Mouse (Mus musculus) liver, embryonic 15.5 days (tissue): ENCODE results near the gene Atf7. TPM values are rescaled to one million over a fixed set of nuclear protein-coding genes. Genes with fewer than 3 reads are reported as not detected.

Experiments
- ATAC-seq: fragments of 200-750 bp; cut with Nextera tagmentation; 2 replicates; pipeline ENCODE4 v1.8.0; 2017; ENCODE audit warnings: moderate number of reproducible peaks, mild to moderate bottlenecking, moderate library complexity; ENCODE audit not compliant: insufficient read depth
- H3K27ac ChIP-seq: fragments of 300-500 bp; sonication (generic); replicated peaks from 2 replicates; pipeline ENCODE4 v1.5.1; 2015; ENCODE audit warnings: mild to moderate bottlenecking, inconsistent platforms
- H3K27me3 ChIP-seq: fragments of 300-500 bp; sonication (generic); 2 replicates; pipeline ENCODE4 v1.6.1; 2015; ENCODE audit warnings: mild to moderate bottlenecking, inconsistent platforms
- H3K36me3 ChIP-seq: fragments of 300-500 bp; sonication (generic); replicated peaks from 2 replicates; pipeline ENCODE4 v1.6.1; 2015; ENCODE audit warnings: moderate library complexity, mild to moderate bottlenecking, inconsistent platforms
- H3K4me1 ChIP-seq: fragments of 300-500 bp; sonication (generic); replicated peaks from 2 replicates; pipeline ENCODE4 v1.6.1; 2015; ENCODE audit warnings: inconsistent platforms
- H3K4me2 ChIP-seq: fragments of 300-500 bp; sonication (generic); 2 replicates; pipeline ENCODE4 v1.6.1; 2015; ENCODE audit warnings: moderate library complexity, mild to moderate bottlenecking, inconsistent platforms
- H3K4me3 ChIP-seq: fragments of 300-500 bp; sonication (generic); replicated peaks from 2 replicates; pipeline ENCODE4 v1.5.1; 2015; ENCODE audit warnings: mild to moderate bottlenecking, inconsistent platforms
- H3K9ac ChIP-seq: fragments of 300-500 bp; sonication (generic); 2 replicates; pipeline ENCODE4 v1.6.1; 2015; ENCODE audit warnings: moderate library complexity, mild to moderate bottlenecking, inconsistent platforms
- H3K9me3 ChIP-seq: fragments of 300-500 bp; sonication (generic); replicated peaks from 2 replicates; pipeline ENCODE4 v1.6.1; 2016; ENCODE audit warnings: inconsistent platforms
- WGBS: fragments of 180-500 bp; shearing (Covaris S2); methylation state at CpG from one replicate; pipeline ENCODE4 v1.1.7; 2015; ENCODE audit warnings: mixed read lengths; ENCODE audit not compliant: insufficient replicate concordance; 5-methylcytosine and 5-hydroxymethylcytosine counted together
- polyA plus RNA-seq: library from polyadenylated mRNA; unstranded; fragments of >200 nt; fragmentation: Nextera tagmentation; extraction: Ambion mirVana; gene quantifications from 2 replicates; pipeline ENCODE4 v1.2.1, GENCODE M21; 2015

Atf7 gene
- polyA plus RNA-seq, 1 experiment from 2014 or later: 8.8 TPM

DNA sequence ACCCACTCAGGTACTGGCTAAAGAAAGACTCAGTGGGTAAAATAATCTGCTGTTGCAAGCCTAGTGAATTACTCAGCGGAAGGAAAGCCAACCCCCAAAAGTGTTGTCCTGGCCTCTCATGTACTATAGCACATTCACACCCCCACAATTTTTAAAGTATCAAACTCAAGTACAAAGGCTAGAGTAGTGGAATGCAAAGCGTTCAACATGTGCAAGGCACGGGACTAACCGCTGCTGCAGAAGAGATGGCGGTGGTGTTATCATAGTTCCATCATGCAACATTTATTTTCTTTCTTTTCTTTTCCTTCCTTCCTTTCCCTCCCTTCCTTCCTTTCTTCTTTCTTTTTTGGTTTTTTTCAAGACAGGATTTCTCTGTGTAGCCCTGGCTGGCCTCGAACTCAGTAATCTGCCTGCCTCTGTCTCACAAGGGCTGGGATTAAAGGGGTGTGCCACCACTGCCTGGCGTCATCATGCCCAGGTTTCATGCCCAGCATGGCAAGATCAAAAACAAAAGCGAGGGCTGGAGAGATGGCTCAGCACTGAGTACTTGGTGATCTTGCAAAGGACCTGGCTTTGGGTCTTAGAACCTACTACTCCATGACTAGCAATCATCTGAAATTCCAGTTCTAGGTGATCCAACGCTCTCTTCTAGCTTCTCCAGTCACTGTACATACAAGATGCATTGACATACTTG, 119.3 kb downstream of the Atf7 start:
- H3K9me3 ChIP-seq: no peaks in the 10 kb centered on the region

DNA sequence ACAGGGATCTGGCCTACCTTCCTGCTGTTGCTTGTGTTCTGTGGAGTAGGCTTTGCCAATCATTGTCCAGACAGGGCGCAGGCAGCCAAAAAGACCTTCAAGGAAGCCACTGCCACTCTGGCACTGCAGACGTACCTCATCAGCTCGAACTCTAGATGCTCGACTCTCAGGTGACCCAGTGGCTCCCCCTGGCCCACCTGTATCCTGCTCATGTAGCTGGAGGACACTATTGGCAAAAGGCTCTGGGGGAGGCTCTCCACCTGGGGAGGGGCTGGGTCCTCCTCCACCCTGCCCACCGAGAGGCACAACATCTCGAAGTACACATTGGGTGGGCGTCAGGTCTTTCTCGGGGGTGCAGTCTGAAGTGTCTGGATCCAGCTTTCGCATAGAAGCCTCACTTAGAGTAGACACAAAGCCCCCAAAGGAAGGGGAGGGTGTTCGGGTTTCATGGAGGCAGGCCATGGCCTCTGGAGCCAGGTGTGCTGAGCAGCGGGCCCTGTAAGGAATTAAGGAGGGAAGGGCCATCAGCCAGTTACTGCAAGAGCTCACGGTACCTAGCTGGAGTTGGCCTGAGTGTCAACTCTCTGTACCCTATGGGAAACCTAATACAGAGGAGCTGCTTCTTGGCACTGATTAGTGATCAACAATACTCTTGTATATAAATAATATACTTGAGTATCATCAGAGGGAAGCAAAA, 120.0 kb downstream of the Atf7 start:
- no peaks in the 10 kb centered on the region for H3K9me3 ChIP-seq
- WGBS: 73% methylated on average over 12 of the region's 12 CpGs
- H3K27me3 ChIP-seq: peaks cover 7% of the 10 kb centered on the region; the same call in 1 of the 2 replicates
- no peak overlapping the region for H3K4me2 ChIP-seq
- no peak overlapping the region for H3K9ac ChIP-seq
- peaks cover 40% of the 10 kb centered on the region for H3K4me1 ChIP-seq
- H3K36me3 ChIP-seq: peaks cover 50% of the 10 kb centered on the region
- ATAC-seq: no peak
- H3K27ac ChIP-seq: no peak overlapping the region
- H3K4me3 ChIP-seq: no peak overlapping the region

More for the DNA sequence above, 119.3 kb downstream of the Atf7 start:
- WGBS: 68% methylated on average over 9 of the region's 9 CpGs
- H3K27ac ChIP-seq: no peak overlapping the region
- peaks cover 14% of the 10 kb centered on the region for H3K27me3 ChIP-seq
- no peak overlapping the region for H3K9ac ChIP-seq
- peaks cover 47% of the 10 kb centered on the region for H3K4me1 ChIP-seq
- H3K4me2 ChIP-seq: no peak overlapping the region
- H3K4me3 ChIP-seq: no peak overlapping the region
- ATAC-seq: no peak
- H3K36me3 ChIP-seq: peaks cover 43% of the 10 kb centered on the region

DNA sequence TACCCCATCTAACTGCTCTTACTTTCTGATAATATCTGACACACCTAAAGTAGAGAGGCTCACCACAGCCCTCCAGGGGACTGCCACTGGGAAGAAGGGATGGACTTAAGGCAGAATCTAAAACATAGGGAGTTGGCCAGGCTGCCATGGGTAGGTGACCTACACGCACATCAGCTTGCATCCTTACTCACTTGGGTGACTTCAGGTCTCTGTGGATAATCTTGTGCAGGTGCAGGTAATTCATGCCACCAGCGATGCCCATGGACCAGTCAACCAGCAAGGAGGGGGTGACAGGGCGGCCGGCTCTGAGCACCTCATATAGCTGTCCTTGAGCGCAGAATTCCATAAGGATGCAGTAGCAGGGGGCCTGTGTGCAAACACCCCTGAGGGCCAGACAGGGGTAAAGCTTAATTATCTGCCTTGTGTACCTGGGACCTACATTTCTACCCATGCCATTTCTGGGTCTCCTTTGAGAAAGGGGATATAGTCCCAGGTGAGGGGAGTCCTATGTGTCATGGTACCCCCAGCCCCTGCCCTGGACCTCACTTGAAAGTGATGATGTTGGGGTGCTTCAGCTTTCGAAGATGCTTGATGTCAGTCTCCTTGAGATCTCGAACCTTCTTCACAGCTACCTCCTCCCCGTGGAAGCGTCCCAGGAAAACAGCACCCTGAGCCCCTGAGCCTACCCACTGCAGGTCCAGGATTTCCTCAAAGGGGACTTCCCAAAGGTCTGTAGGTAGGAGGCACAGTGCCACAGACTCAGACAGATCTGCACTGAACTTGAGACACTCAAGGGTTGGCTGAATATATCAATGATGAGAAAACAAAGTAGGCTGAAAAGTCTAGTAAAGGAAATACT, 121.1 kb downstream of the Atf7 start:
- Histone ChIP-seq H3K27me3 (no peaks in the 10 kb centered on the region), H3K9ac (no peak overlapping the region), H3K4me2 (no peak overlapping the region), H3K4me3 (no peak overlapping the region), H3K4me1 (peaks cover 33% of the 10 kb centered on the region), H3K27ac (no peak overlapping the region), H3K9me3 (no peaks in the 10 kb centered on the region), H3K36me3 (peaks cover 61% of the 10 kb centered on the region)
- ATAC-seq: no peak
- 83% methylated on average over 9 of the region's 9 CpGs for WGBS

GRCm38 (mm10) chr15:102503447-102503846, 121.8 kb downstream of the Atf7 start, which contains the start of gene Gm10337:
Gene Gm10337 (plus strand): TSS chr15:102503722.
- Histone ChIP-seq H3K36me3 (peaks cover 66% of the 10 kb centered on the region), H3K9me3 (no peaks in the 10 kb centered on the region), H3K9ac (no peak within 1 kb of the TSS), H3K4me3 (no peak within 1 kb of the TSS), H3K27me3 (no peaks in the 10 kb centered on the region), H3K4me2 (no peak within 1 kb of the TSS), H3K27ac (no peak within 1 kb of the TSS), H3K4me1 (peaks cover 33% of the 10 kb centered on the region)
- 86% methylated on average over 1 of the region's 1 CpGs for WGBS
- no peak for ATAC-seq

DNA sequence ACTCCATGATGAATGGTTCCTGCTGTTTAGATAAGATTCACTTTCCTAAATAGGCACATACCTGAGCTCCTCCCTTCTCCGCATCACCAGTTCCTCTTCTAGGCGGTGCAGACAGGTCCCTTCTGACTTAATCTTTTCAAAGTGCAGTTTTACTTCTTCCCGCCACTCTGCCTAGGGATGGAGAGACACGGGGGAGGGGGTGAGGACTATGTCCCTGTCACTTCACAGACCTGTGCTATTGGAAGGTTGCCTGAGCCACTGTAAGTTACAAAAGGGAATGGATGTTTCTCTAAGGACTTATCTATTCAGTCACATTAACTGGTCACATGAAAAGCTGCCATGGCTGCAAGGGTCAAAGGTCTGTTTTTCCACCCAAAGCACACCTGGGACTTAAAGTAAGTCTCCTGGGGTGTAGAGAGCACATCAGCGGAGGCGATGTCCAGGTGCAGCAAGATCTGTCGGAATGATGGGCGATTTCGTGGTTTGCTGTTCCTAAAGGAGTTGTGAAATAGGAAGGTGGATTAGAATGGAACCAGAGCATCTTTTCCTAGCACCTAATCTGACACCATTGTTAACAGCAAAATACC, 122.9 kb downstream of the Atf7 start:
- H3K36me3 ChIP-seq: peaks cover 77% of the 10 kb centered on the region
- H3K27me3 ChIP-seq: no peaks in the 10 kb centered on the region
- H3K9me3 ChIP-seq: no peaks in the 10 kb centered on the region
- no peak overlapping the region for H3K4me2 ChIP-seq
- H3K9ac ChIP-seq: no peak overlapping the region
- no peak for ATAC-seq
- peaks cover 33% of the 10 kb centered on the region for H3K4me1 ChIP-seq
- H3K27ac ChIP-seq: no peak overlapping the region
- H3K4me3 ChIP-seq: no peak overlapping the region
- WGBS: 79% methylated on average over 9 of the region's 9 CpGs

DNA sequence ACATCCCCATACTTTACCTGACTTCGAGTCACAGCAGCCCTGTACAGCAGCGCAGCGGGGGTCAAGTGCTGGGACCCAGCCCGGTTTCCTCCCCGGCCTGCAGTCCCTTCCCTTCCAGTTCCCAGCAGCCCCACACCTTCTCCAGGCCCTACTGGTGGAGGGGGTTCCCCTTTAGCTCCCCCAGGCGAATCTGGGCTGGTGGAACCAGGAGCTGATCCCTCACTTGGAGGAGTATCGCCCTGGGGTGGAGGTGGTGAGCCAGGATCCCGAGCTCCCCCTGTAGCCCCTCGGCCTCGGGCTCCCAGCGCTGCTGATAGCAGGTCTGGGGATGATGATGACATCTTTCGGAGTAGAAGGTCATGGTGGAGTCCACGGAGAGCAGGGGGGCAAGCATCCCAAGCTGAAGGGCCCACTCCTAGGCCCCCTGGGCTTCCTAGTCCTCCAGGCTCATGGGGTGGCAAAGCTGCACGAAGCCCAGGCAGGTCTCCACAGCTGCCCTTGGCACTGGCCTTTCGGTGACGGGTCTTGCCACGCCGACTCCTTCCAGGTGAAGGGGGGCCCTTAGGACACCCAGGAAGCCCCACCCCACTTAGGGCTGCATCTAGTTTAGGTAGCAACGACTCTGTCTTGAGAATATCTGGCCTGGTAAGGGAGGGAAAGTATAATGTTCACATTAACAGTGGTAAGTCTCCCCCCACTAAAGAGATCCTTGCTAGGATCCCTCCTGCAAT, 124.0 kb downstream of the Atf7 start:
- Histone ChIP-seq H3K4me1 (peaks cover 26% of the 10 kb centered on the region), H3K36me3 (peaks cover 88% of the 10 kb centered on the region), H3K4me2 (no peak overlapping the region), H3K9ac (no peak overlapping the region), H3K27me3 (no peaks in the 10 kb centered on the region), H3K9me3 (no peaks in the 10 kb centered on the region), H3K27ac (no peak overlapping the region), H3K4me3 (no peak overlapping the region)
- ATAC-seq: no peak
- WGBS: 82% methylated on average over 19 of the region's 19 CpGs

DNA sequence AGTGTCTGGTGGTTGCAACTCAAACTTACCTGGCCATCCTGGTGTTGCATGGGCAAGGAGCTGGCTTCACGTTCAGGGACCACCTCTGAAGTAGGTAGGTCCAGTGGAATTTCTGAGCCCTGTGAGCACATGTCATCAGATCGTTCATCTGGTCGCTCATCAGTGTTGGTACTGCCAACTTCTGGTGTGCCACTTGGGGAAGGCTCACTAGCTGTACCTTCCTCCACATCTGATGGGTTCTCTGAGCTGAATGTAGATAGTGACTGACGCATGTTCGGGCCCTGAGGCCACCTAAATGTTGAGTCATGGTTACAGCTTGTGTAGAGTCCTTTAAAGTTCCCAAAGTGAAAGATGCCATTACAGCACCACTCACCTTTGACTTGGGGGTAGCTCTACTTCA, 124.8 kb downstream of the Atf7 start:
- Histone ChIP-seq H3K4me3 (no peak overlapping the region), H3K9me3 (no peaks in the 10 kb centered on the region), H3K36me3 (peaks cover 96% of the 10 kb centered on the region), H3K27me3 (no peaks in the 10 kb centered on the region), H3K9ac (no peak overlapping the region), H3K27ac (no peak overlapping the region), H3K4me2 (no peak overlapping the region), H3K4me1 (peaks cover 20% of the 10 kb centered on the region)
- WGBS: 80% methylated on average over 5 of the region's 5 CpGs
- no peak for ATAC-seq

DNA sequence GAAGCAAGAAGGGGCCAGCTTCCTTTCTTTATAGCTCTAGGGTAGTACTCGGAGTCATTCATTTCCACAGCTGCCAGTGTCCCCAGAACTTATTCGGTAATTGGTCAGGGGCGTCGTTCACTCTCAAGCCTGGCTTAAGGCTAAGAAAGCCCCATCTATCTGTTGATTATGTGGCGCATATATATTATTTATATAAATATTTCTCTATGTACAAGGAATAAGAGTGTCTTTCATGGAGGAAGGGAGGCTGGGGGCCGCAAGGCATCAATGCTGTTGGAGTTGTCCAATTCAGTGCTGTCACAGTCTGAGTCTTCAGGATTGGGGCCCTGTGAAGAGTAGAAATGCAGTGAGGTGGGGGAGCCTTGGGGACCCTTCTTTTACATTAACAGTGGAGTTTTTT, 125.4 kb downstream of the Atf7 start:
- no peak overlapping the region for H3K4me3 ChIP-seq
- H3K4me2 ChIP-seq: no peak overlapping the region
- 87% methylated on average over 6 of the region's 6 CpGs for WGBS
- peaks cover 16% of the 10 kb centered on the region; the same call in 1 of the 2 replicates for H3K4me1 ChIP-seq
- H3K27me3 ChIP-seq: no peaks in the 10 kb centered on the region
- no peak overlapping the region for H3K27ac ChIP-seq
- H3K9ac ChIP-seq: no peak overlapping the region
- H3K36me3 ChIP-seq: peaks cover 98% of the 10 kb centered on the region
- H3K9me3 ChIP-seq: no peaks in the 10 kb centered on the region
- no peak for ATAC-seq

DNA sequence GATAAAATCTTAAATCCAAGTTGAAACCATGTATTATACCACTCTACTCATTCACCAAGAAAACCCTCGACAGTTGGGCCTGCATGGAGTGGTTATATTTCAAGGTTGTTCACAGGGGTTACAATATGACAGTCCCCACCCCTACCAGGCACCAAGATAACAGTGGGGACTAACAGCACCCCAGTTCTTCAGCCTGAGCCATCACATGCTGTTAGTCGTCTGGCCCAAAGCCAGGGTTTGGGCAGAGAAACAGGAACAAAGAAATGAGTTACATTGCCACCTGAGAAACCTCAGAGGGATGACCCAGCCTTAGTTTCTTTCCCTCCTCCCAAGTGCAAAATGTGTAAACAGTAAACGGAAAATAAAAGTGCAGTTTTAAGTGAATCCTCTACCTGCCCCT, 125.9 kb downstream of the Atf7 start:
- WGBS: 68% methylated on average over 3 of the region's 3 CpGs
- no peak for ATAC-seq
- H3K9ac ChIP-seq: no peak overlapping the region
- no peak overlapping the region for H3K27ac ChIP-seq
- no peak overlapping the region for H3K4me2 ChIP-seq
- H3K4me1 ChIP-seq: peaks cover 16% of the 10 kb centered on the region; the same call in 1 of the 2 replicates
- no peaks in the 10 kb centered on the region for H3K27me3 ChIP-seq
- H3K4me3 ChIP-seq: no peak overlapping the region
- H3K9me3 ChIP-seq: no peaks in the 10 kb centered on the region
- peaks cover 98% of the 10 kb centered on the region for H3K36me3 ChIP-seq

DNA sequence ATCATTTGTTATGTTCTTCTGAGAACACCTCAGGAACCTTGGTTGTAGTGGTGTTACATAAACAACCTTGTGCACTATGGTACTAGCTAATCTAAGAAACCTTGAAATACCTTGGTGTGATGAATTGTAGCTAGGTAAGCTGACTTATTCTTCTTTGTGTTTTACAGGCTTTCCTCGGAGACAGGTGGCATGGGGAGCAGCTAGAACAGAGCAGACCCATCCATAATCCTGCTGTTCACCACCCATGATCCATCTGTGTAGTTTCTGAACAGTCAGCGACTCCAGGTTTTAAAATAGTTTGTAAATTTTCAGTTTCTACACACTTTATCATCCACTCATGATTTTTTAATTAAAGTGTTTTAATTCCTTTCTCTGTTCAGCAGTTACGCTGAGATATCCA, 126.9 kb downstream of the Atf7 start:
- Histone ChIP-seq H3K4me1 (peaks cover 16% of the 10 kb centered on the region; the same call in 1 of the 2 replicates), H3K4me2 (no peak overlapping the region), H3K36me3 (peaks cover 98% of the 10 kb centered on the region), H3K4me3 (no peak overlapping the region), H3K9me3 (no peaks in the 10 kb centered on the region), H3K9ac (no peak overlapping the region), H3K27ac (no peak overlapping the region), H3K27me3 (no peaks in the 10 kb centered on the region)
- no peak for ATAC-seq
- WGBS: 86% methylated on average over 3 of the region's 3 CpGs
